Comparison of ENCODE assay signal across 22 mouse cellular contexts in genomic region chr1:22535049-22535448, GRCm38 (mm10).
DNase-seq lines count a peak whose midpoint lies in the region; ATAC-seq and TF ChIP-seq lines count a peak whose summit lies in the region.
"Had no signal": no experiment of that assay in that cellular context is flagged by ENCODE, and none has a peak within 500 bp of the region (broad histone marks: within the 10 kb centered on the region; RNA-seq: fewer than 3 reads in every experiment).

No protein-coding gene starts in this region.

- H3K4me2 ChIP-seq in lung, embryonic 14.5 days, result no peak overlapping the region
- H3K4me2 ChIP-seq in midbrain, embryonic 15.5 days, result no peak overlapping the region

- TF ChIP-seq POLR2A in lung, adult 2 months (IDR thresholded peaks at IDR 0.05; ENCODE audit: borderline replicate concordance, extremely low read depth, low read depth, low read length), result no peak

- no peaks in the 10 kb centered on the region for H3K9me3 ChIP-seq in lung, embryonic 14.5 days (ENCODE audit: low read depth, low read length)
- H3K9me3 ChIP-seq in midbrain, embryonic 15.5 days, result no peaks in the 10 kb centered on the region

- H3K27me3 ChIP-seq in lung, embryonic 14.5 days (ENCODE audit: insufficient read depth, low read length), result peaks cover 42% of the 10 kb centered on the region
- H3K27me3 ChIP-seq in midbrain, embryonic 15.5 days (replicated peaks), result 0 out of 2 replicates have a peak, but pooled peaks cover 7% of the 10 kb centered on the region
- H3K27me3 ChIP-seq: CH12.LX had no signal

- H3K36me3 ChIP-seq in lung, embryonic 14.5 days (ENCODE audit: insufficient read depth), result no peaks in the 10 kb centered on the region
- no peaks in the 10 kb centered on the region for H3K36me3 ChIP-seq in midbrain, embryonic 15.5 days (replicated peaks)
- H3K36me3 ChIP-seq: G1E had no signal

- H3K4me3 ChIP-seq in lung, embryonic 14.5 days (ENCODE audit: low read depth, low read length), result no peak overlapping the region
- no peak overlapping the region for H3K4me3 ChIP-seq in lung, adult 2 months (replicated peaks; ENCODE audit: extremely low read depth, low read depth, low read length)
- H3K4me3 ChIP-seq in midbrain, embryonic 15.5 days, result no peak overlapping the region

- no peak overlapping the region for H3K27ac ChIP-seq in lung, embryonic 14.5 days (ENCODE audit: low read depth)
- H3K27ac ChIP-seq in midbrain, embryonic 15.5 days, result no peak overlapping the region

- H3K4me1 ChIP-seq in lung, embryonic 14.5 days (ENCODE audit: insufficient read depth), result no peaks in the 10 kb centered on the region
- peaks cover 5% of the 10 kb centered on the region for H3K4me1 ChIP-seq in lung, adult 2 months (ENCODE audit: control insufficient read depth, insufficient read depth, low read length)
- peaks cover 3% of the 10 kb centered on the region; the same call in 1 of the 2 replicates for H3K4me1 ChIP-seq in midbrain, embryonic 15.5 days

- no peak overlapping the region for H3K9ac ChIP-seq in lung, embryonic 14.5 days
- no peak overlapping the region for H3K9ac ChIP-seq in midbrain, embryonic 15.5 days

- ATAC-seq in lung, embryonic 14.5 days (ENCODE audit: insufficient read depth), result no peak
- no peak for ATAC-seq in midbrain, embryonic 15.5 days (replicated peaks)
- ATAC-seq: activated CD4-positive, CD25-positive, alpha-beta regulatory T cell, adult 4 months; CD4-positive, CD25-positive, alpha-beta regulatory T cell, adult 4 months; Patski had no signal

- 41% methylated on average over 4 of the region's 4 CpGs for WGBS in lung, embryonic 14.5 days
- 41% methylated on average over 4 of the region's 4 CpGs for WGBS in lung, adult 2 months
- 60% methylated on average over 4 of the region's 4 CpGs for WGBS in midbrain, embryonic 15.5 days

- DNase-seq in lung, embryonic 14.5 days, result peak; percentile 53
- DNase-seq in lung, adult 2 months, result no peak
- DNase-seq in fat pad, adult 2 months (ENCODE audit: extremely low read depth, low read depth, low spot score), result peak; percentile 31
- peak; percentile 54 for DNase-seq in gonadal fat pad, adult 2 months (ENCODE audit: low read depth)
- no peak for DNase-seq in MN1 (ENCODE audit: low spot score)
- DNase-seq: adrenal gland, adult 2 months; adrenal gland, adult 8-10 months; adrenal gland, postnatal 10 days; adrenal gland, postnatal 14 days; adrenal gland, postnatal 25 days; adrenal gland, postnatal 36 days; B cell, adult 2 months; cerebellum, adult 11 months; cerebellum, adult 11-12 months; cerebellum, adult 18-20 months; cerebellum, adult 2 months had no signal

- no peak for TF ChIP-seq CTCF in lung, embryonic 14.5 days (IDR thresholded peaks at IDR 0.05; ENCODE audit: low read depth)
- TF ChIP-seq CTCF in lung, adult 2 months (IDR thresholded peaks at IDR 0.05; ENCODE audit: insufficient read depth, low read length), result no peak

Comparison
In these comparisons a context has a peak if more than half of its experiments do, and no peak if none do; other contexts are left out.
1. DNase-seq: peak in lung, embryonic 14.5 days (single experiment), fat pad, adult 2 months (single experiment) and gonadal fat pad, adult 2 months (single experiment); none in lung, adult 2 months (single experiment) and MN1 (single experiment).